Mouse (Mus musculus) layer of hippocampus, adult 9-11 months (tissue): ENCODE results near the gene Frmd4a.

Experiments
- DNase-seq: peaks from one replicate; pipeline ENCODE4 v3.0.0; 2022

Gene Frmd4a

DNA sequence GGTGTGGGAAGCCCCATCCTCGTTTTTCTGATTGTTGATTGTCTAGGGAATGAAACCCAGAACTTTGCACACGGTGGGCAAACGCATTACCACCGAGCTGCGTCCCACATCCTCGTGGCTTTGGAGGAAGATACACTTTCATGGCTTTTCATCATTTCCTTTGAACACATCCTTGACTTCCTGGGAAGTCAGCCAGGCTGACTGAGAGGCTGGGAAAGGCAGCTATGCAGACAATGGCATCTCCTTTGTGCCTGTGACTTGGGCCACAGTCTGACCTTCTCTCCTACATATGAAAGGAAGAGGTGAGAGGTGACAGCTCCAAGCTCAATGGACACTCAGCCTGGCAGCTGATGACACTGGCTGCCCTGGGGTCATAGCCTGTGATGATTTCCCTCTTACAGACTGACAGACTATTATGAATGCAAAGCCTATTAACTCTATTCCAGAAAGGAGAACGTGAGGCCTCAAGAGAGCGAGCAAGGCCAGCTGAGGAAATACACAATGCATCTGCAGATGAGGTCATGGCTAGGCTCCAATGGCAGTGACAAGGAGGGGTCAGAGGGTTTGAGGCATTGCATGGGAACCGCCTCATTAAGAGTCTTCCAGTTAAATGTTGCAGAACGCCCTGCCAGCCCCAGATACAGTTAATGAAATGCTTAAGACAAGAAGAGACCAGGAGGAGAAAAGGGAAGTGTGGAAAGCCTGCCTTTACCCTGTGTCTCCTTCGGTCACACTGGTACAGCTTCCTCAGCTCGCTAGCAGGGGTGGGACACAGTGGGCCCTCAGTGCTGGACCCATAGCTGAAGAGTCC lies 435.3 kb downstream of the Frmd4a start:
- DNase-seq: peak; percentile 42

DNA sequence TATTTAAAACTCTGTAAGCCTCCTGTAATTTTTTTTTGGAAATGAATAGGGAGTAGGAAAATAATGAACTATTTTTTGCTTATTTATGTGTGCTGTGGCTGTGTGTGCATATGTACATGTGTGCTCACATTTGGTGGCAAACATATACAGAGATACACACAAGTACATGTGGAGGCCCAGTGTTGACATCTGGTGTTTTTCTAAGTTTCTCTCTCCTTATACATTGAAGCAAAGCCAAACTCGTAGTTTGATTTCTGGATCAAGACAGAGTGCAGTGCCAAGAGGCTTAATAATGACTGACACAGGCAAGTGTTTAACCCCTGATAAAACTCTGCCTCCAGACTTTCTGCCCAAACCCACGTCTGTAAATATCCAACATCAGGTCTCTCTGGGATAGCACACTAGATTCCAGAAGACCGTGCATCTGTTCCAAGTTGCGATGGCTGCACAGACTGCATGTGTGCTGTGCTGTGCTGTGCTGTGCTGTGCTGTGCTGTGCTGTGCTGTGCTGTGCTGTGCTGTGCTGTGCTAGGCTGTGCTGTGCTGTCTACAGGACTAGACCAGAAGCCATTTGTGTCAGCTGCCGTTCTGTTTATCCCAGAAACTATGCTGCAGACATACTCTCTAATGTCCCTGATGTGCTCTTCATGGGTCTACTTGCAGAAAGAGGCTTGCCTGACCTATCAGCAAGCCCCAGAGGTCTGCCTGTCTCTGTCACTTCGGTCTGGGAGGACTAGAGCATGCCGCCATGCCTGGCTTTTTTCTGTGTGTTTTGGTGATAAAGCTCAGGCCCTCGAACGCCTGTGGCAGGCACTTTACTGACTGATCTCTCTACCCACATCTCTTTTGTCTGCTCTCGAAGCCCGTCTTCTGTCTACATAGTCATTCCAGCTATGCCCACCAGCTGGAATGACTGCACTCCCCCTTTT lies 437.8 kb downstream of the Frmd4a start:
- DNase-seq: no peak

DNA sequence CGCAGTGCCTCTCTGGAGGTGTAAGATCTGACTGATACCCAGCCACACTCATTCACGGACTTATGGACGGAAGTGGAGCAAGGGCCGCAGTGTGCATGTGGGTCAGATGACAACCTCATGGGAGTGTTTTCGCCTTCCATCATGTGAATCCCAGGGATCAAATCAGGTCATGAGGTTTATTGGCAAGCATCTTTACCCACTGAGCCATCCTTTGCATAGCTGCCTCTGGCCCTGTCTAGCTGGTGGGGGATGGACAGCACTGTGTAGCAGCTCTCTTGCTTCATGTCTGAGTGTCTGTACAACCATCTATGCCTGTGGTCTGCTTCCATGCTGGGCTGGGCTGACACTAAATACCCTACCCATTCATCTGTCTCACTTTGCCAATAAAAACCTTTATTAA lies 443.4 kb downstream of the Frmd4a start:
- no peak for DNase-seq

DNA sequence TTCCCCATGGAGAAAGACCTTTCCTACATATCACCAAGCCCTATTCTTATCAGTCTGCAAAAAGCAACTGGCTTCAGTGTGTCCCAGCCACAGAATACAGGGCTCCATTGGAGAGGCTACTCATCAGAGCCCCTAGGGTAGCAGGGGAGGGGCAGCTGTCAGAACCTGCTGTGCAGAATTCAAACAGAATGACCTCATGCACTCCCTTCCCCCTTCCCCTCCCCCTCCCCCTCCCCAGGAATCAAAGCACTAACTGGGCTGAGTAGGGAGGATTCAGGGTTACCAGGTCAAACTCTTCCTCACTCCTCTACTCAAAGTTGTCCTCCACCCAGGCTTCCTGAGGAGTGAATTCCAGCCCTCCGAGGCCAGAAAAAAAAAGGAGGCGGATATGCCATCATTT lies 444.0 kb downstream of the Frmd4a start:
- no peak for DNase-seq

DNA sequence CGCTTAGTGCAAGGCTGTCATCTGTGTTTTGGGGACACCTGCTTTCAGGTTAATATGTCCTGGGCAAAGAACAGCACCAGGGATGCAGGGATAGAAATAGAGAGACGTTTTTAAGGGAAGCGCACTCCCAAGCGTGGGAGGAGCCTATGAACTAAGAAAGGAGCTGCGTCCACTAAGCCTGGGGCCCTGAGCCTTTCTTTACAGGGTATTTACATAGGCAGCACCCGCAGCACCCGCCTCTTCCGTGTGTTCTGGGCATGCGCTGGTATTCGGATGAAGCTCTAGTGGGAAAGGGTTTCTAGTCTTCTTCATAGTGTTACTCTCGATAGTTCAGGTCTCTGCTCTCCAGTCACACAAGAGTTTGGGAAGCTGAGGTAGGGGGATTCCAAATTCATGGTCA lies 445.0 kb downstream of the Frmd4a start:
- no peak for DNase-seq

DNA sequence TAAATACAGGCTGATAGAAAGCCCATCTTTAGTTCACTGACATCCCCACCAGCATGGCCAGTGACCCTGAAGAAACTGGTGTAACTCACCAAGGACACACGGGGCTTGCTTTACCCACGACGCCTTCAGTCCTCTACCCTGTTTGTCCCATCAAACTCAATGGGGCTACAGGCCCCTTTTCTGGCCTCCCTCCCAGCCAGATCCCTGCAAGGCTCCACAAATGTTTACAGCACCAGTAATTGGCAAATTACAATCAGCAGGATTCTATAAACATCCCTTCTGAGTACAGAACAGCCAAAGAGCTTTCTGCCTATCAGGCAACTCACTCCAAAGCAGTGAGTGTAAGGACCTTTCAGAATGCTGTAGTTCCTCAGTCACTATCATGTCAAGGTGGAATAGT lies 448.6 kb downstream of the Frmd4a start:
- DNase-seq: no peak

DNA sequence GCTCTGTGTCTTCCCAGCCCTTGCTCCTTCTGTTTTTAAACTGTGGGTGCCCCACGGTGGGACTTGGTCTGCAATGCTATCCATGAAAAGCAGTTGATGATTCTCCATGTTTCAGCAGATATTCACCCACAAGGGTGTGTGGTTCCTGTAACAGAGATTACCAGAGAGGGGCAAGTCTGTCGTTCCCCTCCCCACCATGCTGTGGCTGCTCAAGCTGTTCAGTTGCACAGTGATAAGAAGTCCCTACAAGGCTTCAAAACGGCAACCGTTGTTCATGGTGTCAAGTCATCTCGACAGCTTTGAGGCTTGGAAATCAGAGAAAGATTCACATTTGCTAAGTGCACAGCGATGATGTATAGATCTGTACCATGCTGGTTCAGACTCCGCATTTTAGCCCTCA lies 449.8 kb downstream of the Frmd4a start:
- no peak for DNase-seq

DNA sequence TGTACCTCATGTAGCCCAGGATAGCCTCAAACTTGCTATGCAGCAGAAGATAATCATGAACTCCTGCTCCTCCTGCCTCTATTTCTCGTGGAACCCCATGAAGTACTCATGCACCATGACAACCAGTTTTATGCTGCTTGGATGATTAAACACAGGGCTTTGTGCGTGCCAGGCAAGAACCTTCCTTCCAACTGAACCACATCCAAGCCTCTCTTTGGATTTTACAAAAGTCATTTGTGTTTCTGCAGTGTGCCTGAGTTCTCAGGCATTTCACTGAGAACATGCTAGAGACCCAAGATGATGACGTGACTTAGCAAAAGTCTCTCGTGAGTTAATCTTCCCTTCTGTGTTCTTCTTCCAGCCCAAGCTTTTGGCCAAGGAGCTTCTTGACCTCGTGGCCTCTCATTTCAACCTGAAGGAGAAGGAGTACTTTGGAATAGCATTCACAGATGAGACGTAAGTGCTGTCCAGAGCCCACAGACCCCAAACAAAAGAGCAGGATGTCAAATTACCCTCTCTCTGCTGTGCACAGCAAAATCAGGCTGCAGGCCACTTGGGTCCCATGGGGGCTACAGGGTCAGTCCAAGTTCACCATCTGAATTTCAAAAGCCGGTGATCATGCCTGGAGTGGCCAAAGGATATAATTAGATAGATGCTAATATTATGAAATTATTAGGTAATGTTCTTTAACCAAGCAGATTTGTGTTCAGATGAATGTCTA lies 455.4 kb downstream of the Frmd4a start:
- DNase-seq: no peak

DNA sequence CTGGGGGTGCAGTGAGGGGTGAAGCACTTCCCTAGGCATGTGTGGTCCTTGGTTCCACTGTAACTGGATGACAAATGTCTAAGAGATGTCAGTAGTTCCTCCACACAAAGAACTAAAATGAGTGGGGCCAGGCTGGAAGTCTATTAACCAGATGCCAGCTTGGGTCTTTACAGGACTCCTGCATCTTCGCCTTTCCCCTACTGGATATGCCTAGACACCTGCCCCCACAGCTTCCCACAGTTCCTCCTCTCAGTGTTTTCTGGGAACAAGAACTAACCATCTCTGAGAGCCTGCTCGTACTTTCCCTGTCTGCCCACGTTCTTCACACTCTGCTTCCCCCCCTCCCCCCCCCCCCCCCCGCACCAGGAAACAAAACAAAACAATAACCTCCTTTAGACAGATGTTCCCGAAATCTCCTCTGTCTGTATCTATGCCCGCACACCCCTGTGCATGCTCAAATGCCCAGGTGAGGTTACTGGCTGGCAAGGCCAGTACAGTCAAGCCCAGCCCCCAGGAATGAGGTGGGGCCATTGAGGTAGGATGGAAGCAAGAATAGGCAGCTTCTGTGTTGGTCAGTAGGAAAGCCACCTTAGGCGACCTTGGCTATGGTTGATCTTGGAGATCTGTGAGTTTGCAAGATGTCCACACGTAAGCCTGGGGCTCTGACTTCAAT lies 456.5 kb downstream of the Frmd4a start:
- DNase-seq: no peak

DNA sequence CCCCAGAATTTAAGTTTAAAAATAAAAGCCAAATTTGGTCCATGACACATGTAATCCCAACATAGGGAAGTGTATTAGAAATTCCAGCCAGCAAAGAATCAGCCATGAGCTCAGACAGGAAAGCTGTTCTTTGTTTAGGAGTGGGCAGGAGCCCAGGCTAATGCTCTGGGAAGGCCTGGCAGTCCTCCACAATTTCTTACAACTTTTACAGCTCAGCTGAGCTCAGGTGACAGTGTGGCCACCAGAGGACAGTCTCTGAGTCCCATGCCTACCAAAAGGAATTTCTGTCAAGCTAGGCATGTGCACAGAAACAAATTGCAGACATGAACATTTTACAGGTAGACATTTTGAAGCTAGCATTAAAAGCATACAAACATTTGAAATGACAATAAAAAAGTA lies 457.0 kb downstream of the Frmd4a start:
- DNase-seq: no peak

DNA sequence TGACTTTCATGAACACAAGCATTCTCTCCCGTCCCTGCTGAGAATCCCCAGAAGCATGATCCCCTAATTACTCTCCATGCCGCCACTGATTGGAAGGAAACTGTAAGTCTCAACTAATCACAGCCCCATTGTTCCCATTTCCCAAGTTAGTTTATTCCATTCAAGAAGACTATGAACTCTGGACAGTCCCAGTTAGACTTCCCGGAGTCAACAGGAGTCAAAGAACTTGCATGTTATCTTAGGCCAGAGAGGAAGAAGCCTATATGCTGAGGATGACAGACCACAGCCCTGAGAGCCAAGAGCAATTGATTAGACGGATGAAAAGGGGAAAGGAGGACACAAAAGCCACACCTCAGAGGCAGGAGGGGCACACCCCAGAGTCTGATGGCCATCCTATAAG lies 458.5 kb downstream of the Frmd4a start:
- DNase-seq: no peak

DNA sequence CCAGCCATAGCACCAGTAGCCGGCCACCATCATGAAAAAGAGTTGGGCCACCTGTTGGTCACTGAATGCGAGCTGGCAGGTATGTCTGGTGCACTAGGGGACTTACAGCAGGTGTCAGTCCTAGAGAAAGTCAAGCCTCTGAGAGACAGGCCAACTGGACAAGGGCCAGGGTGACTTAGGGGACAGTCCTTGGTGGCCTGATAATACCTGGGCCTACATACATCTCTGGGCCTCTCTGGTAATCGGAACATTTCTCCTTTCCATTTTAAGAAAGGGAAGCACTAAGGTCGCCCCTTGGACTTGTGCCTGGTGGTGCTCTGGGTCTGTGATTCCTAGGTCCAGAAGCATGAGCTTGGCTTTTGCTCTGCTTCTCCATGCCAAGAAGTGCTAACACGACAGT lies 459.1 kb downstream of the Frmd4a start:
- no peak for DNase-seq

DNA sequence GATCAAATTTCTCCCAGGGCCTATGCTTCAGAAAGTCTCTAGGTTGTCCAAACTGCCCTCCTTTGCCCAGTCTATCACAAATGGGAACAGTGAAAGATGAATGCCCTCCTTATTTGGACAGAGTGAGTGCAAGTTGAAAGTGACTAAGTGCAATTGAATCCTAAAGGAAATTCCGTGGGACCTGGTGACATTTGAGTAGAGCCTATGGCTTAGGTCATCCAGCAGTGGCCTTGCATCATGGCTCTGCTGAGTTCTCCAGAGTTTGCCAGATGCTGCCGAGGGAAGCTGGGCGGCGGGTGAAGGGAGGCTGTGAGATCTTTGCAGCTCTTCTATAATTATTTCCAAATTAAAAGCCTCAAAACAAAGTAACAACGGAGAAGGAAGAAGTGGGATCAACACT lies 459.8 kb downstream of the Frmd4a start:
- DNase-seq: no peak

DNA sequence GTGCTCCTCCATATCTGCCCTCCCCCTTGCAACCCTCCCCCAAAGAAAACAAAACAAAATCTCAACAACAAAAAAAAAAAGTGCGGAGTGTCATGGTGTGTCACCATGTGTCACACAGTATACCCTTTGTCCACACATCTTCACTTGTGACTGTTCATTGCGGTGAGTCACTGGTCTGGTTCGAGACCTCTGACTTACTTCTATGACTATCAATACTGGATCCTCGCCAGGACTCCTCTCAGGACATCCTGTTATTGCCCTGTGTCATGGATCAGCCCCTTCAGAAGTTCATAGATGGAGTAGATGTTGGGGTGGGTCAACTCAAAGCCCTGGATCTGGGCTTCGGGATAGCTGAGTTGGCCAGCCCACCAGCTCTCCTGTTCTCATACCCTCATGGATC lies 462.7 kb downstream of the Frmd4a start:
- DNase-seq: no peak

DNA sequence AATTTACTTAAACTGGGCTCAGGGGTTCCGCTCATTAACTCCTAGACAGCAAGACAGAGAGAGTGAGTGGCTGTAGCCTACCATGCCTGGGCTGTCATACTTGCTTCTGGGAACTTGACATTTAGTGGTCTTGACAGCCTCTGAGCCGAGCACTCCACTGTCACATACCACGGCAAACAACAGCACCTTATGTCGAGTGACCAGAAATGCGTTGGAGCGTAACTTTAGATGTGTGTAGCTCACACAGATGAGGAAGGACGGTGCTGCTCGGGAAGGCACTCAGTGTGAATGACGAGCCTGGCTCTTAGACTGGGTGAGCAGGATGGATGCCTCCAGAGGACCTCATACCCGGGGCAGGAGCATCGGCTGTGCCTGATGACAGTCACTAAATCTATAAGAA lies 463.6 kb downstream of the Frmd4a start:
- no peak for DNase-seq

DNA sequence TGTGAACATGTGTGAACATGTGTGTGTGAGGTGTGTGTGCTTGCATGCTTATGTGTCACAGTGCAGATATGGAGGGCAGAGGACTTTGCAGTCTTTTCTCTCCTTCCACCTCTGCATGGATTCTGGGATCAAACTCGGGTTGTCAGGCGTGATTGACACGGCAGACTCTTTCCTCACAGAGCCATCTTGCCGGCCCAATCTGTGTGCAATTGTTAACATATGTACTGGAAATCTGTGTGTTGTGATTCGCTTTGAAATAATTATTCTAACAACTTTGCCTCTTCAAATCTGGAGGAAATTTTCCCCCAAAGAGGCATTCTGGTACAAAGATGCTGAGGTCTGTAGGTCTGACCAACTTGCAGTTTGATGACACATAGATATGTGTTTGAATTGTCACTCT lies 468.7 kb downstream of the Frmd4a start:
- DNase-seq: no peak

DNA sequence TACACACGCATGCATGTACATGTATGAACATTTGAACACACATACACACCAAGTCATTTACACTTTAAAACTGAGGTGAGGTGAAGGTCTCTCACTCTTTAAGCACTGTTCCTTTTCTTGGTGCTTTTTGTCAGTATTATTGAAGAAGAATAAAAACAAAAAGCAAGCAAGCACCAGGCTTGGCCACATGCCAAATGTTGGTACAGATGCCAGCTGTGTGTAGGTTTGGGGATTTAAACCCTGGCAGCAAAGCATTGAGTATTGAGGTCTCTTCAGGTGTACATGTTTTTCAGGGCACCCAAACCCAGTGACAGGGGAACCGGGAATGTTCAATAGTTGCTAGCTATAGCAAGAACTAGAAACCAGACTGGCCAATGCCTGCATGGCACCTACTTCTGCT lies 469.8 kb downstream of the Frmd4a start:
- DNase-seq: no peak

DNA sequence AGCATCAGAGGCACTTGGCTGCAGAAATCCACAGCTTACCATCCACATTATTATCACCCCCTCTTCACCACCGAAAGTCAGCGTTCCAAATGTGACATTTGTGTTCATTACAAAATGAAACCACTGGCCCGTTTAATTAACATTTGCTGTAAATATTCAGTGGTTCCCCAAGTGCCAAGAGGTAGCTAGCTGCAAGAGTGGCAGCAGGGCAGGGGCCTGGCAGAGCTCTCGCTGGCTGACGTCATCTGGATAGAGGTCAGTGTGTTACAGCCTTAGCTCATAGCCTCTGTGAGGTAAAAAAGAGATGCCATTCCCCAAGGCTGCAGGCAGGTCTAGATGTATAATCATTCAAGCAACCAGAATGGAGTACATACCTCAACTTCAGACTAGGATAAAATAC lies 473.3 kb downstream of the Frmd4a start:
- no peak for DNase-seq

DNA sequence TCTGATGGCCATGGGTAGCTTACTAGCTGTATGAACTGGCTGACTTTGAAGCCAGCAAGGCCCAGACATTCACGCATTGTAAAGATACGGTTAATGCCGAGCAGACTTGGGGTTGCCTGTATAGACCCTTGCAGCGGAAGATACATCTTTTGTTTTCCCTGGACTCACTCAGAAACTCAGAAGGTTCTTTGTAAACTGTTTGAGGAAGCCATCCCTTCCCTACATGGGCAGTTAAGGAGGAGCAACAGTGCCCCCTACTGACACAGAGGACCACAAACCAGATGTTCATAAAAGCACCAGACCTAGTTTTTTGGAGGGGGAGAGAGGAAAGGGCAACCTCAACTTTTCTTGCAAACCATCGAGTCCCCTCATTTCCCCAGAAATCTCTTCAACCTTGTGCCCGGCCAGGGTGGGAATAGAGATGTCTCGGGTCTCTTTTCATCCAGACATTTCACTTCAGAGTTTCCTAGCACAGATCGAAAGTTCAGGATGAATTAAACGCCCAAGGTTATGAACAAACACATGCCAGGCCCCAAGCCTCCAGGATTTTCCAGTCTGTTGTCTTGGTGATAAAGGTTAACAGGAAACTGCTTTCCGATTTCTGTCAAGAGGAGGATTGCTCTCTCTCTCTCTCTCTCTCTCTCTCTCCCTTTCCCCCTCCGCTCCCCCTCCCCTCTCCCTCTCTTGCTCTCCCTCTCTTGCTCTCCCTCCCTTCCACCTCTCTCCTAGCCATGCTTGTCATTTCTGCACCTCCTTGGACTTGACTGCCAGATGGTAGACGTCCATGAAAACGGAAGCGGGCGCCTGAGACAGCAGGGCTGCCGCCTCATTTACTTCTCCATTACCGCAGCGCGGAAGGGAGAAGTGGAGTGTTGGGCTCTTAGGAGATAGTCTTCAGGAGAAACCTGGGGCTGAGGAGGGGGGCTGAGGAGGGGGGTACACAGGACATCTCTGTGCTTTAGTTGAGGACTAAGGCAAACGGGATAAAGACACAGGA lies 475.3 kb downstream of the Frmd4a start:
- DNase-seq: peak; percentile 65

DNA sequence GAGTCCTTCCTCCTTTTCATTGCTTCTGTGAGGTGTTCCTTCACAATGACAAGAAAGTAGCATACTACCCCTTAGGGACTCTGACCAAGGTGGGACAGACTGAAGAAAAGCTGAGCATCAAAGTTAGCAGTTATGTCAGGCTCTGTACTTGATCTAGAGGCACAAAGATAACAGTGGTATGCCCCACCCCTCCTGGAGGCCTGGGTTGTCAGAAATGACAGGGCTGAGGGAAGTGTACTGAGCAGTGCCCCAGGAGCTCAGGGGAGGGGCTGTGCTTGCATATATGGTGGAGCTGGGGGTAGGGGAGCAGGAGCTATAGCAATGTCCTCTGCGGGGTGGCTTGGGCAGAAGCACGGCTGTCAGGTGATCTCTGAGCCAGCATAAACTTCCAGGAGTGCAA lies 477.0 kb downstream of the Frmd4a start:
- no peak for DNase-seq

DNA sequence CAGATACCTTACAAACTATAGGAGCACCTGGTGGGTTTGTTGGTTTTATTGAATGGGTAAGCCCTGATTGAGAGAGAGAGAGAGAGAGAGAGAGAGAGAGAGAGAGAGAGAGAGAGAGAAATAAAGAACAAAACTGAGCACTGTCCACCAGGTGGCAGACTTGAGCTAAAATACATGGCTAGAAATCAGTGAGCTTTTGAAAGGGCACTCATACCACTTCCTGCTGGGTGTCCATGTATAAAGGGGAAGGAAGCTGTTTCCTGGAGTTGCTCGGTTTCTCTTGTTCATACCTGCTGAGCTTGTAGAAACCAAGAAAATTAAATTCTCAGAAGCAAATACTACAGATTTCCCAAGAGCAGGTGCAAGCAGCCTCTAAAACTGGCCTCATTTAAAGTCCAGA lies 481.7 kb downstream of the Frmd4a start:
- no peak for DNase-seq

DNA sequence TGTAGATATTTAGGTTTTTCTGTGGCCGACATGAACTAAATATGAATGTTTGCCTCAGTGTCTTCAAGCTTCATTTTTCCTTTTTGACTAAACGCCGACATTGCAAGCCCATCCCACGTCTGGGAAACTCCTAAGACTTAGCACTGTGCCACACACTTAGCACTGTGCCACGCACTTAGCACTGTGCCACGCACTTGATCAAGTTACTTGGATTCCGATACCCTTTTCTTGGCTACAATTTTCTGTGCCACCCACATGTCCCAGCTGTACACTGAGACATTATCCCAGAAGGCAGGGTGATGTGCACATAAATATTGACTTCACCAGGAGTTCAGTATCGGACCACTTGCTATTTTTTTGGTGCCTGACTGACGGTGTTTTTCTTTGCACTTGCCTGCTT lies 482.4 kb downstream of the Frmd4a start:
- DNase-seq: peak; percentile 58
